Mouse (Mus musculus): ENCODE results near the gene Zfyve28. TPM values are rescaled to one million over a fixed set of nuclear protein-coding genes. Genes with fewer than 3 reads are reported as not detected.

Zfyve28 gene
- polyA plus RNA-seq, 1 experiment from 2014 or later: 0.37 TPM

DNA sequence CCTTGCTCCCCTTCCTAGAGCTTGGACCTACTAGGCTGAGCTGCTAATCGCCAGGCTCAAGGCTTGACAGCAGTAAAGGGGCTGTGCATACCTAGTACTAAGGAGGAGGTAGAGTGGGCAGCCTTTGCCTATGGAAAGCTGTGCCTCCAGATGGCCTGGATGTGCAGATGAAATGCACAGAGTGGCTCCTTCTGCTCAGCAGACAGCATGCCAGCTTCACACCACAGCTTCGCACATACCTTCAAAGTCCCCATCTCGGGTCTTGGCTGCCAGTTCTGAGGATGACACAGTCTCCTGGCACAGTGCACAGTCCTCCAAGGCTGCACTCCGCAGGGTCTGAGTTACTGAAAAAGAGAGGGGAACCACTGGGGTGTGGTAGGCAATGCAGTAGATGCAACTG is 91.0 kb downstream of the Zfyve28 start:
- no peaks in the 10 kb centered on the region for H3K4me1 ChIP-seq (ENCODE audit: control insufficient read depth, insufficient read depth, low read length)
- H3K9ac ChIP-seq (ENCODE audit: low read depth, low read length): no peak overlapping the region
- H3K4me2 ChIP-seq (replicated peaks; ENCODE audit: low read depth, low read length): no peak overlapping the region
- no peak overlapping the region for H3K27ac ChIP-seq (ENCODE audit: low read depth, low read length)
- 77% methylated on average over 4 of the region's 4 CpGs for WGBS
- H3K9me3 ChIP-seq (ENCODE audit: control insufficient read depth, low read length): no peaks in the 10 kb centered on the region
- H3K36me3 ChIP-seq (ENCODE audit: control insufficient read depth, insufficient read depth, low read length): no peaks in the 10 kb centered on the region
- ATAC-seq (ENCODE audit: low FRiP score, low TSS enrichment): no peak
- no peaks in the 10 kb centered on the region for H3K27me3 ChIP-seq (ENCODE audit: control insufficient read depth, insufficient read depth, low read length)
- H3K4me3 ChIP-seq (ENCODE audit: low read length): no peak overlapping the region

- no peak overlapping the region for H3K4me2 ChIP-seq (replicated peaks; ENCODE audit: low read depth, low read length)
- no peaks in the 10 kb centered on the region for H3K4me1 ChIP-seq (ENCODE audit: control insufficient read depth, insufficient read depth, low read length)
- H3K36me3 ChIP-seq (ENCODE audit: control insufficient read depth, insufficient read depth, low read length): no peaks in the 10 kb centered on the region
- ATAC-seq (ENCODE audit: low FRiP score, low TSS enrichment): no peak
- no peak overlapping the region for H3K27ac ChIP-seq (ENCODE audit: low read depth, low read length)
- no peaks in the 10 kb centered on the region for H3K27me3 ChIP-seq (ENCODE audit: control insufficient read depth, insufficient read depth, low read length)
- no peaks in the 10 kb centered on the region for H3K9me3 ChIP-seq (ENCODE audit: control insufficient read depth, low read length)
- no peak overlapping the region for H3K9ac ChIP-seq (ENCODE audit: low read depth, low read length)
- WGBS: 84% methylated on average over 7 of the region's 7 CpGs
- H3K4me3 ChIP-seq (ENCODE audit: low read length): no peak overlapping the region
These were observed 91.8 kb downstream of the Zfyve28 start for GRCm38 (mm10) chr5:34196423-34196822.

DNA sequence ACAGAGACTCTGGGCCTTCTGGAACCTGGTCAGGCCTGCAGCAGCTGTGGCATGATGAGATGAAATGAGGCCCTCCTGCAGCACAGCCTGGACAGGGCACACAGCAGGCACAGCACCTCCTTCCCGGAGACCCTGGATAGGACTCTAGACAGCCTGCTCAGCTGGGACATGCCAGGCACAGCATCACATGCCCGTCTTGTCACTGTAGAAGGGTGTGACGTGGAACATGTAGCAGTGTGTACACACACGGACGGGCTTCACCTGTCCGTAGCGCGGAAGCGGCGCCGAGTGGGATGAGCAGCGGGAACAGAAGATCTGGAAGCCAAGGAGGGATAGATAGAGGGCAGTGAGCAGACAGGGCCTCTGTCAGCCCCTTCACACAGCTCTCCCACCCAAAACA is 92.5 kb downstream of the Zfyve28 start:
- 94% methylated on average over 12 of the region's 12 CpGs for WGBS

DNA sequence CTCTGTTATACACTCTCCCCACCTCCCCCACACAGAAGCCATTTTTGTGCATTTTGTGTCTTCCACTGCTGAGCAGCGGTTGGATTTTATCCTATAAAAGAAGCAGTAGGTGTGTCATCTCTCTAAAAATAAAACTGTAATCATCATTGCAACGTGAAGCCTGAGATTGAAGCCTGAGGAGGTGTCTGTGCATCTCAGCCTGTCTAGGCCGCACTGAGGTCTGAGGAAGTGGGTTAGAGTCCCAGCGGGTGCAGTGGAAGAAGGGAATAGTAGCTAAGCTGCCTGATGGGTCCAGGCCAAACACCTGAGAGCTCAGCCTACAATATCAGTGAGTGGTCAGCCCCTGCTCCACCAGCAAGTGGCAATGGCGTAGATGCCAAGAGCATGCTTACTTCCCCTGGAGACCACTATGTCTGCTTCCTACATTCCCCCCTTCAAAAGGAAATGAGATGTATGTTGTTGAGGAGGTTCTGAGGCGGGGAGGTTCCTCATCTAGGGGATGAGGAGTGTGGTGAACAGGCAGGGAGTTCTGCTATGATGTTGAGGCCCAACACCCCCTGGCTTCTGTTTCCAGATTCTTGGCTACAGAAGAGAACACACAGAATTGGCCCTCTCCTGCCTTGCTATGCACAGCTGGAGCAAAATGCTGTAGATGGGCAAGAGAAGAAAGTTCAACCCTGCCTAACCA is 93.1 kb downstream of the Zfyve28 start:
- no peak for ATAC-seq (ENCODE audit: low FRiP score, low TSS enrichment)
- H3K4me1 ChIP-seq (ENCODE audit: control insufficient read depth, insufficient read depth, low read length): no peaks in the 10 kb centered on the region
- no peak overlapping the region for H3K4me3 ChIP-seq (ENCODE audit: low read length)
- H3K9ac ChIP-seq (ENCODE audit: low read depth, low read length): no peak overlapping the region
- 81% methylated on average over 6 of the region's 6 CpGs for WGBS
- no peaks in the 10 kb centered on the region for H3K27me3 ChIP-seq (ENCODE audit: control insufficient read depth, insufficient read depth, low read length)
- H3K4me2 ChIP-seq (replicated peaks; ENCODE audit: low read depth, low read length): no peak overlapping the region
- no peaks in the 10 kb centered on the region for H3K36me3 ChIP-seq (ENCODE audit: control insufficient read depth, insufficient read depth, low read length)
- no peak overlapping the region for H3K27ac ChIP-seq (ENCODE audit: low read depth, low read length)
- no peaks in the 10 kb centered on the region for H3K9me3 ChIP-seq (ENCODE audit: control insufficient read depth, low read length)

More for the DNA sequence above, 92.5 kb downstream of the Zfyve28 start:
- Histone ChIP-seq H3K9me3 (ENCODE audit: control insufficient read depth, low read length) (no peaks in the 10 kb centered on the region), H3K4me1 (ENCODE audit: control insufficient read depth, insufficient read depth, low read length) (no peaks in the 10 kb centered on the region), H3K27me3 (ENCODE audit: control insufficient read depth, insufficient read depth, low read length) (no peaks in the 10 kb centered on the region), H3K9ac (ENCODE audit: low read depth, low read length) (no peak overlapping the region), H3K36me3 (ENCODE audit: control insufficient read depth, insufficient read depth, low read length) (no peaks in the 10 kb centered on the region), H3K4me2 (replicated peaks; ENCODE audit: low read depth, low read length) (no peak overlapping the region), H3K27ac (ENCODE audit: low read depth, low read length) (no peak overlapping the region), H3K4me3 (ENCODE audit: low read length) (no peak overlapping the region)
- ATAC-seq (ENCODE audit: low FRiP score, low TSS enrichment): no peak

DNA sequence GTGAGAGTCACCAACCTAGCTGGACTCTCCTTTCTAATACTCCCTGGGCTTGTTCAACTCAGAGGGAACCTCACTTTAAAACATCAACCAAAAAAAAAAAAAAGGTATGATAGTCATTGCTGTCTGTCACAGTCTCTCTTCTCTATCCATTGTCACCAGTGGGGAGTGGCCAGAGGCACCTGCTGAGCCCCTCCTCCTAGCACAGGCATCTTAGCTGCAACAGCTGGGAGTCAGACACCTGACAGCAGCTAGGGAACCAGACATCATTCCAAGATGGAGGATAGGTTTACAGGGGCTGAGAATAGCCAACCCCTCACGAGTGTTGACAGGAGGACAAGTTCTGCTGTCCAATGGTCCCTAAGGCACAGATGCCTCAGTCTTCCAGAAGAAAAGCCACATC is 93.8 kb downstream of the Zfyve28 start:
- no peaks in the 10 kb centered on the region for H3K9me3 ChIP-seq (ENCODE audit: control insufficient read depth, low read length)
- ATAC-seq (ENCODE audit: low FRiP score, low TSS enrichment): no peak
- H3K4me3 ChIP-seq (ENCODE audit: low read length): no peak overlapping the region
- H3K4me2 ChIP-seq (replicated peaks; ENCODE audit: low read depth, low read length): no peak overlapping the region
- no peaks in the 10 kb centered on the region for H3K4me1 ChIP-seq (ENCODE audit: control insufficient read depth, insufficient read depth, low read length)
- WGBS: 29% methylated on average over 1 of the region's 1 CpGs
- no peak overlapping the region for H3K27ac ChIP-seq (ENCODE audit: low read depth, low read length)
- no peaks in the 10 kb centered on the region for H3K27me3 ChIP-seq (ENCODE audit: control insufficient read depth, insufficient read depth, low read length)
- H3K36me3 ChIP-seq (ENCODE audit: control insufficient read depth, insufficient read depth, low read length): no peaks in the 10 kb centered on the region
- H3K9ac ChIP-seq (ENCODE audit: low read depth, low read length): no peak overlapping the region

- Histone ChIP-seq H3K4me3 (ENCODE audit: low read length) (no peak overlapping the region), H3K36me3 (ENCODE audit: control insufficient read depth, insufficient read depth, low read length) (no peaks in the 10 kb centered on the region), H3K4me1 (ENCODE audit: control insufficient read depth, insufficient read depth, low read length) (no peaks in the 10 kb centered on the region), H3K9ac (ENCODE audit: low read depth, low read length) (no peak overlapping the region), H3K27me3 (ENCODE audit: control insufficient read depth, insufficient read depth, low read length) (no peaks in the 10 kb centered on the region), H3K9me3 (ENCODE audit: control insufficient read depth, low read length) (no peaks in the 10 kb centered on the region), H3K27ac (ENCODE audit: low read depth, low read length) (no peak overlapping the region), H3K4me2 (replicated peaks; ENCODE audit: low read depth, low read length) (no peak overlapping the region)
- ATAC-seq (ENCODE audit: low FRiP score, low TSS enrichment): no peak
- 81% methylated on average over 4 of the region's 4 CpGs for WGBS
These were observed 96.4 kb downstream of the Zfyve28 start for GRCm38 (mm10) chr5:34191843-34192242.

DNA sequence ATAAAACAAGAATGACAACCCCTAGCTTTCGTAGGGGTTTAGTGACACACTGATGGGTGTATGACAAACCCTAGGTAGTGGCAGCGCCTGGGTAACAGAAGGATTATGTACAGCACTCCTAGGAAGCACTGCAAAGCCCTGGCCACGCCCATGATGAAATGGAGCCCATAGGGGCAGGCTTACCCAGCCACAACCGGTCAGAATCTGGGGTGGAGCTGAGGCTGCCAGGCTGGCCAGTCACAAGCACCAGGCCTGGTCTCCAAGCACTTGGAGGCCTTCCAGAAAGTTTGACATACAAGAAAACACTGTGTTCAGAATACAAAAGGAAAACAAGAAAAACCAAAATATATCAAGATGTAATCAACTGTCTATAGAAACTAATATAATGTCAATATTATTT is 97.2 kb downstream of the Zfyve28 start:
- Histone ChIP-seq H3K4me2 (replicated peaks; ENCODE audit: low read depth, low read length) (no peak overlapping the region), H3K27ac (ENCODE audit: low read depth, low read length) (no peak overlapping the region), H3K9ac (ENCODE audit: low read depth, low read length) (no peak overlapping the region), H3K36me3 (ENCODE audit: control insufficient read depth, insufficient read depth, low read length) (no peaks in the 10 kb centered on the region), H3K4me3 (ENCODE audit: low read length) (no peak overlapping the region), H3K9me3 (ENCODE audit: control insufficient read depth, low read length) (no peaks in the 10 kb centered on the region), H3K4me1 (ENCODE audit: control insufficient read depth, insufficient read depth, low read length) (peaks cover 8% of the 10 kb centered on the region), H3K27me3 (ENCODE audit: control insufficient read depth, insufficient read depth, low read length) (no peaks in the 10 kb centered on the region)
- WGBS: 54% methylated on average over 4 of the region's 4 CpGs
- no peak for ATAC-seq (ENCODE audit: low FRiP score, low TSS enrichment)

GRCm38 (mm10) chr5:34189521-34189920 is 98.7 kb downstream of the Zfyve28 start:
- Histone ChIP-seq H3K4me1 (ENCODE audit: control insufficient read depth, insufficient read depth, low read length) (peaks cover 15% of the 10 kb centered on the region), H3K9ac (ENCODE audit: low read depth, low read length) (no peak overlapping the region), H3K36me3 (ENCODE audit: control insufficient read depth, insufficient read depth, low read length) (peaks cover 3% of the 10 kb centered on the region; the same call in 1 of the 2 replicates), H3K4me3 (ENCODE audit: low read length) (no peak overlapping the region), H3K27me3 (ENCODE audit: control insufficient read depth, insufficient read depth, low read length) (no peaks in the 10 kb centered on the region), H3K27ac (ENCODE audit: low read depth, low read length) (no peak overlapping the region), H3K4me2 (replicated peaks; ENCODE audit: low read depth, low read length) (no peak overlapping the region), H3K9me3 (ENCODE audit: control insufficient read depth, low read length) (no peaks in the 10 kb centered on the region)
- ATAC-seq (ENCODE audit: low FRiP score, low TSS enrichment): no peak
- WGBS: 67% methylated on average over 1 of the region's 1 CpGs

DNA sequence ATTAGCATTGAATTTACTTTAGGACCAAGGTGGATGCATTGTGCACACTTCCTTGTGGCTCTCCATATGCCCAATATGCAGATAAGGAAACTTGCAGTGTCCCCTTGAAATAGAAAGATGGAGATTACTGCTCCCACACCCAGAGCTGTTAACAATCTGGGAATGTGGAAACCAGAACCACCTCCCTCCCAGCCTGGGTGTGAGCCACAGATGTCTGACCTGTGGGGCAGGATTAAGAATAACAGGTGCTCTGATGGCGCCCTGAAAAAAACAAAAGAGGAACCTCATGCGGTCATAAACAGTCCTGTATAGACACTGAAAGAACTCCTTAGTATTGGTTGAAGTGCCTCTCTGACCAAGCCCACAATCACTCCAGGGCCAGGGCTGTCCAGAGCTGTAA is 99.4 kb downstream of the Zfyve28 start:
- Histone ChIP-seq H3K4me1 (ENCODE audit: control insufficient read depth, insufficient read depth, low read length) (peaks cover 17% of the 10 kb centered on the region), H3K9ac (ENCODE audit: low read depth, low read length) (no peak overlapping the region), H3K4me2 (replicated peaks; ENCODE audit: low read depth, low read length) (peak overlapping the region; percentile 48), H3K27me3 (ENCODE audit: control insufficient read depth, insufficient read depth, low read length) (no peaks in the 10 kb centered on the region), H3K36me3 (ENCODE audit: control insufficient read depth, insufficient read depth, low read length) (peaks cover 10% of the 10 kb centered on the region; the same call in 1 of the 2 replicates), H3K27ac (ENCODE audit: low read depth, low read length) (no peak overlapping the region), H3K4me3 (ENCODE audit: low read length) (no peak overlapping the region), H3K9me3 (ENCODE audit: control insufficient read depth, low read length) (no peaks in the 10 kb centered on the region)
- 77% methylated on average over 2 of the region's 2 CpGs for WGBS
- no peak for ATAC-seq (ENCODE audit: low FRiP score, low TSS enrichment)
